Mouse (Mus musculus): ENCODE data around the gene Olfr136. TPM values are rescaled to one million over a fixed set of nuclear protein-coding genes. Genes with fewer than 3 reads are reported as not detected.

Gene Olfr136
- not detected in 2 replicates for polyA plus RNA-seq (2015; fragmentation: Nextera tagmentation; extraction: Ambion mirVana)

- no peak for ATAC-seq (ENCODE audit: low FRiP score)
- Histone ChIP-seq H3K4me2 (no peak within 1 kb of the TSS), H3K9ac (no peak within 1 kb of the TSS), H3K4me1 (replicated peaks) (no peaks in the 10 kb centered on the region), H3K27ac (no peak within 1 kb of the TSS), H3K9me3 (peaks cover 5% of the 10 kb centered on the region; the same call in 1 of the 2 replicates), H3K4me3 (no peak within 1 kb of the TSS), H3K27me3 (no peaks in the 10 kb centered on the region), H3K36me3 (no peaks in the 10 kb centered on the region)
Observed at GRCm38 (mm10) chr17:38329531-38329930, at the start of gene Olfr136. Olfr136 (plus strand) TSS chr17:38329831.

DNA sequence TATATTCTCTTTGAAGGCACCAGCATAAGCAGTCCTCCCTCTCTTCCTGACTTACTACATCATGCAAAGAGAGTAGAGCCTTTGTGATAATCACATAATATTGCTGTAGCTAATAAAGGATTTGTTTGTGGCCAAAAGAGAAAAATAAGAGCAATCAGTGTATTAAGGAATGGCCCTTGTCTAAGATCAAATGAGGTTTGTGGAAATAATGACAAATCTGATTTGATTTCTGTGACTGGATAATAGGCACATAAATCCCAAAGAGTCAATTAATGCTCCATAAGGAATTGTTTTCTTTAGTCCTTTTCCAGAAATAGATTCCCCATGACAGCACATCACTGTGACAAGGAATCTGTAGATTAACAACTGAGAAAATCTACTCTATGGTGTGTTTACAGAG, 22.2 kb upstream of the Olfr136 start, which contains the start of gene Olfr137:
TSS of gene Olfr137 (minus strand) at position 101 of the 400 bp plus-strand sequence.
- Histone ChIP-seq H3K27me3 (no peaks in the 10 kb centered on the region), H3K36me3 (no peaks in the 10 kb centered on the region), H3K9me3 (peaks cover 6% of the 10 kb centered on the region; the same call in 1 of the 2 replicates), H3K4me1 (replicated peaks) (no peaks in the 10 kb centered on the region), H3K27ac (no peak within 1 kb of the TSS), H3K4me3 (no peak within 1 kb of the TSS), H3K9ac (no peak within 1 kb of the TSS), H3K4me2 (no peak within 1 kb of the TSS)
- no peak for ATAC-seq (ENCODE audit: low FRiP score)

Other genes with a start within 250 kb of the Olfr136 start
- gene Olfr131, start 241.1 kb upstream of the Olfr136 start, polyA plus RNA-seq (2015; fragmentation: Nextera tagmentation; extraction: Ambion mirVana) = not detected in 2 replicates
- not detected in 2 replicates for gene Olfr132, start 195.3 kb upstream of the Olfr136 start, polyA plus RNA-seq (2015; fragmentation: Nextera tagmentation; extraction: Ambion mirVana)
- gene Olfr133, start 184.6 kb upstream of the Olfr136 start, polyA plus RNA-seq (2015; fragmentation: Nextera tagmentation; extraction: Ambion mirVana) = not detected in 2 replicates
- not detected in 2 replicates for gene Olfr134, start 158.4 kb upstream of the Olfr136 start, polyA plus RNA-seq (2015; fragmentation: Nextera tagmentation; extraction: Ambion mirVana)
- not detected in 2 replicates for gene Olfr135, start 125.5 kb upstream of the Olfr136 start, polyA plus RNA-seq (2015; fragmentation: Nextera tagmentation; extraction: Ambion mirVana)
- not detected in 2 replicates for gene Olfr138, start 68.8 kb upstream of the Olfr136 start, polyA plus RNA-seq (2015; fragmentation: Nextera tagmentation; extraction: Ambion mirVana)
- not detected in 2 replicates for gene Olfr137, start 22.3 kb upstream of the Olfr136 start, polyA plus RNA-seq (2015; fragmentation: Nextera tagmentation; extraction: Ambion mirVana)
- gene Esp36, start 90.4 kb downstream of the Olfr136 start, polyA plus RNA-seq (2015; fragmentation: Nextera tagmentation; extraction: Ambion mirVana) = not detected in 2 replicates
- gene Esp34, start 224.4 kb downstream of the Olfr136 start, polyA plus RNA-seq (2015; fragmentation: Nextera tagmentation; extraction: Ambion mirVana) = not detected in 2 replicates

All from hindbrain, embryonic 13.5 days (tissue).